Mouse (Mus musculus) CD4-positive helper T cell, adult 2 months (primary cell): ENCODE data around the gene 4930519P11Rik.
A peak's percentile ranks its signal among the peaks of the same experiment; 100 is the strongest.

Experiments
- DNase-seq: peaks from one replicate; pipeline ENCODE4 v3.0.0-alpha.2; 2012; ENCODE audit warnings: low read depth, missing footprints, low spot score

4930519P11Rik gene

DNA sequence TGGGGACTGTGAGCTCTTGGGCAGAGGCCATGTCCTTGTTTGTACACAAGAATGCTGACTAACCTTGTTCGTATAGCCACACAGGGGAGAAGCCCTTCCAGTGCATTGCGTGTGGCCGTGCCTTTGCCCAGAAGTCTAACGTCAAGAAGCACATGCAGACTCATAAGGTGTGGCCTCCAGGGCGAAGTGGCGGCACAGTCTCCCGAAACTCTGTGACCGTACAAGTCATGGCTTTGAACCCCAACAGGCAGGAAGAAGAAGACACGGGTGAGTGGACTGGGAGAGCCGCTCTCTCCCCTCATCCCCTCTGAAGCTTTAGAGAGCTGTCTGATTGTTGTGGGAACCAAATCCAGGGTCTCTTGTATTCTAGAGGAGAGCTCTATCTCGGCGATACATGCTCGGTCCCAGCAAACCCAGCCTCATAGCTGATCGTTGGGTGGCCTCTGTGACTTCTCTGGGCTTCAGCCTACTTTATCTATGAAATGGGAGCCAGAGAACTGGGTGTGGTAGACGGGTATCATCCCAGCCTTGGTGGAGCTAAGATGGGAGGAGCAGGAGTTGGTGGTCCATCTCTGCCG lies 19.1 kb upstream of the 4930519P11Rik start:
- no peak for DNase-seq

DNA sequence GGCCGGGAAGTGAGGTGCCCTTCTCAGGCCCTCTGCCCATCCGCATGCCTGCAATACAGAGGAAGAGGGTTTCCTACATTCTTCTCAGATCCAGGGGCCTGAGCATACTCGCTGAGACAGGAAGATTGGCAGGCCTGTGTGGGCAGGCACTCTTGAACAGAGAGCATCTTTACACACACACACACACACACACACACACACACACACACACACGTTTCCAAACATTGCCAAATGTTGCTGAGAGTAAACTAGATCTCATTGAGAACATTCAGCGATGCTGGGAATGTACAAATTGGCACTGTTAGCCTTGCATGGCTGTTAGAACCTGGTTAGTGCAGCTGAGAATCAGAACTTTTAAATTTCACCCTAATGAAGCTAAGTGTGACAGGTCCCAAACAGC lies 17.3 kb upstream of the 4930519P11Rik start:
- DNase-seq = no peak

DNA sequence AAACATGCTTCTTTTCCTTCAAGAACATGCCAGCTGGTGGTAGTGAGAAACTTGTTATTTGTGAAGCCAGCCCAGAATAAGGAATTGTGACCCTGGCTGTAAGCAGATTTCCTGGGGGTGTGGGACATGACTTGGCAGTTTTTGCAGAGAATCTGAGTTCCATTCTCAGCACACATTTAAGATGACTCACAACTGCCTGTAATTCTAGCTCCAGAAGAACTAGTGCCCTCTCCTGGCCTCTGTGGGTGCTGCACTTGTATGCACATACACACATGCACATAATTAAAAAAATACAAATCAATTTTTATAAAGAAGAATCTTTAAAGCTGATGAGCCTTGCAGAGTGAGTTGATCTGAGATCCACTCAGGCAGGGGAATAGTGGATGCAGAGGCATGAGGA lies 10.9 kb upstream of the 4930519P11Rik start:
- no peak for DNase-seq

GRCm38 (mm10) chr2:154621684-154622083 lies 8.4 kb upstream of the 4930519P11Rik start:
- DNase-seq = no peak

GRCm38 (mm10) chr2:154617061-154617460 lies 3.8 kb upstream of the 4930519P11Rik start:
- DNase-seq = no peak

- DNase-seq = peak; percentile 81
These were observed 2.4 kb upstream of the 4930519P11Rik start for GRCm38 (mm10) chr2:154615674-154616073.

- DNase-seq = no peak
These were observed 1.8 kb upstream of the 4930519P11Rik start for GRCm38 (mm10) chr2:154614841-154615576.

GRCm38 (mm10) chr2:154609050-154609767 lies 4.0 kb downstream of the 4930519P11Rik start:
- DNase-seq = peak; percentile 17

DNA sequence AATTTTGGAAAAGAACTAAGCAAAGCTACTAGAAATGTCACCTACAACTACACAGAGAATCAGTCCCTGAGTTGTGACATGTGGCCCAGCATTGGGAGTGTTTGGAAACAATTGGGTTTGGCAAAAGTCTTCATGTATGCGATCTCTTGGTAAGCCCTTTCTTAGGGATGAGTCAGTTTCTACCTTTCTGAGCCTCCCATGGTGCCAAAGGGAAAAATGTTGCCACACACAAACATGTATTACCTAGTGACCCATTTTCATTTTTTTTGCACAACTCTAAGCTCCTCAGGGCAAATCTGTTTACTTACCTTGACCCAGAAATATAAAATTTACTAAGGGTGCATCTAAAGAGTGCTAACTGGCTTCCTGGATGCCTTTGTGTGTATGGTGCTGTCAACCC lies 6.3 kb downstream of the 4930519P11Rik start:
- no peak for DNase-seq

- peak; percentile 74 for DNase-seq
These were observed 9.1 kb downstream of the 4930519P11Rik start for GRCm38 (mm10) chr2:154604156-154604555.

- peak; percentile 98 for DNase-seq
These were observed 9.5 kb downstream of the 4930519P11Rik start, which contains the start of gene Pxmp4 for GRCm38 (mm10) chr2:154603638-154604153. TSS of gene Pxmp4 (minus strand) at chr2:154603708.

DNA sequence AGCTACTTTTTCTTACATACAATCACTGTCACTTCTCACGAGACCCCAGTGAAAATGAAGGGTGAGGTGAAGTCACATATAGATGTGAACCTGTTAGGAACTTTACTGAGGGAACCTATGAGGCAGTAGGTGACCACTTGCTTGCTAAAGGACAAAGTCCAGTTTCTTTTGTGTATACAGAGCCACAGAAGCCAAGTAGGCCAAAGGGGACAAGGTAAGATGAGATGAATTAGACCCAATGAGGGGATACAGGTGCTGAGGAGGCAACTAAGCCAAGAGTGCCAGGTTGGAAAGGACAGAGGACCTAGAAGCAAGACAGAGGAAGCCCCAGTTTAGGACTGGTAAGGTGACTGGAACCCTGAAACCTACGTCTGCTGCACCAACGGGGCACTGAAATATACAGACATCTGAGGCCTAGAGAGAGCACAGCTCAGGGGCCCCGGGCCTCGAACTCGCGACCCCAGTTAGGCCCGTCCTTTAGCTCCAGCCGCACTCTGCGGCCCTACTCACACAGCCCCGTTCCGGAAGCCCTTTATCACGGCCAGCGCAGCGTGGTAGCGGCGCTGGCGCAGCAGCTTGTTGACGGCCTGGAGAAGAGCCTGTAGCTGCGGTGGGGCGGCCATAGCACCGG lies 10.1 kb downstream of the 4930519P11Rik start:
- DNase-seq = no peak

DNA sequence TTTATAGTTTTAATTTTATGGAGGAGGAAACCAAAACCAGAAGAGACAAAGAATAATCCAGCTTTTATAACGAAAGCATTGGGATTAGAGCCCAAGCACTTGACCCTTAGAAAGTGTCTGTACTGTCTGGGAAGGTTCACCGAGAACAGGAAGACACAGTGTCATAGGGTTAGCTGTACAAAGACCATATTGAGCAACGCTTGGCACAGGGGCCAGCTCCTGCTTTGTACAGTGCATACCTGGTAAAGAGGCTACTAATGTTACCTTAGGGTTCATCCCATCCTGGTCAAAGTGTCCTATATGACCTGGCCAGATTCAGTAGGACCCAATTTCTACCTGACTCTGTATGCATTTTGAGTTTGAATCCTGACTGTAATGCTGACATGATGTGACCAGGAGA lies 11.9 kb downstream of the 4930519P11Rik start:
- no peak for DNase-seq

- DNase-seq = no peak
These were observed 12.7 kb downstream of the 4930519P11Rik start for GRCm38 (mm10) chr2:154600586-154600985.

DNA sequence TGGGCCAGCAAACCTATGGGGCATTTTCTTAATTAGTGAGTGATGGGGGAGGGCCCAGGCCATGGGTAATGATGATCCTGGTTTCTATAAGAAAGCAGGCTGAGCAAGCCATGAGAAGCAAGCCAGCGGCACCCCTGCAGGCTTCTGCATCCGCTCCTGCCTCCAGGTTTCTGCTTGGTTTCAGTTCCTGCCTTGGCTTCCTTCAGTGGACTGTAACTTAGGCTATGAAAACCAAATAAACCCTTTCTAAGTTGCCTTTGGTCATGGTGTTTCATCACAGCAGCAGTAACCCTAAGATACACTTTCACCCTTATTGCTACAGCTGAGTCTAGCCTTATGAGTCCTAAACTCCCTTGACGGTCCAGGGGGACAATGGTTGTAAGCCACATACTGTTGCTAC lies 15.8 kb downstream of the 4930519P11Rik start:
- no peak for DNase-seq

GRCm38 (mm10) chr2:154595775-154596174 lies 17.5 kb downstream of the 4930519P11Rik start:
- no peak for DNase-seq

GRCm38 (mm10) chr2:154593025-154593424 lies 20.2 kb downstream of the 4930519P11Rik start:
- peak; percentile 59 for DNase-seq

DNA sequence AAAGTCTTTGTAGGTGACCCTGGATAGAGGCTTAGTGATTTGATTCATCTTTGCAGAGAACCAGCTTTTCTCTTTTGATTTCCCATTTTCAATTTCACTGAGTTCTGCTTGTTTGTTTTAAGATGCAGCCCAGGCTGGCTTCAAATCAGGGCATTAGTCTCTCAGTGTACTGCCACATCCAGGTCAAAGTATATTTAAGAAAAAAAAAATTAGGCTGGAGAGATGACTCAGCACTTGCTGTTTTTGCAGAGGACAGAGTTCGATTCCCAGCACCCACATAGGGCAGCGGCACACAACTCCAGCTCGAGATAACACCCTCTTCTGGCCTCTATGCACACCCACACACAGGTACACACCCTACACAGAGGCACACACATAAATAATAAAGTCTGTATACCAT lies 22.0 kb downstream of the 4930519P11Rik start:
- DNase-seq = no peak

DNA sequence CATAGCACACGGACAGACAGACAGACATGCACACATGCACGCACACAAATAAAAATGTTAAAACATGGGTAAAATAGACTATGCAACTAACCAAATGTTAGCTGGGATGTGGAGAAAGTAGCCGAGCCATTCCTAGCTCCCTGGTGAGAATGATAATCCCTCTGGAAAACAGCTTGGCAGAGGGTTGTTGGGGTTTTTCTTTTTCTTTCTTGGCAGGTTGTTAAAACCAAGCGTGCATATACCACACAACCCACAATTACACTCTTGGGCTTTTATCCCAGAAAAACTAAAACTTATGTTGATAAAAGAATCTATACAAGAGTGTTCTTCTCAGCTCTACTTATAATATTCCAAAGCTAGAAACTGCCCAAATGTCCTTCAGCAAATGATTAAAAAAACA lies 24.2 kb downstream of the 4930519P11Rik start:
- no peak for DNase-seq

DNA sequence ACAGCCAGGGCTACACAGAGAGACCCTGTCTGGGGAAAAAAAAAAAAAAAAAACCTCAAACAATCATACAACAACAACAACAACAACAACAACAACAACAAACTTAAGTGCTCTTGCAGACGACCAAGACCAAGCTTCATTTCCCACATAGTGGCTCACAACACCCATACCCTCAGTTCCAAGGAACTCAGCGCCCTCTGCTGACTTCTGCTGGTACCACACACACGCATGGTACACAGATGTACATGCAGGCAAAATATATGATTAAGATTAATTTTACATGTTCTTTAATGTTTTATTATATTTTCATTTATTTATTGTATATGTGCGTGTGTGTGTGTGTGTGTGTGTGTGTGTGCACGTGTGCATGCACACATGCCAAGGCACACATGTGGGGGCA lies 26.8 kb downstream of the 4930519P11Rik start:
- no peak for DNase-seq

- no peak for DNase-seq
These were observed 28.2 kb downstream of the 4930519P11Rik start for GRCm38 (mm10) chr2:154584931-154585601.
